Mouse (Mus musculus): Measurements from ENCODE around the gene Rpl7l1. TPM values are rescaled to one million over a fixed set of nuclear protein-coding genes. Genes with fewer than 3 reads are reported as not detected.

The Rpl7l1 gene
- polyA plus RNA-seq, 1 experiment from 2014 or later = 133 TPM

DNA sequence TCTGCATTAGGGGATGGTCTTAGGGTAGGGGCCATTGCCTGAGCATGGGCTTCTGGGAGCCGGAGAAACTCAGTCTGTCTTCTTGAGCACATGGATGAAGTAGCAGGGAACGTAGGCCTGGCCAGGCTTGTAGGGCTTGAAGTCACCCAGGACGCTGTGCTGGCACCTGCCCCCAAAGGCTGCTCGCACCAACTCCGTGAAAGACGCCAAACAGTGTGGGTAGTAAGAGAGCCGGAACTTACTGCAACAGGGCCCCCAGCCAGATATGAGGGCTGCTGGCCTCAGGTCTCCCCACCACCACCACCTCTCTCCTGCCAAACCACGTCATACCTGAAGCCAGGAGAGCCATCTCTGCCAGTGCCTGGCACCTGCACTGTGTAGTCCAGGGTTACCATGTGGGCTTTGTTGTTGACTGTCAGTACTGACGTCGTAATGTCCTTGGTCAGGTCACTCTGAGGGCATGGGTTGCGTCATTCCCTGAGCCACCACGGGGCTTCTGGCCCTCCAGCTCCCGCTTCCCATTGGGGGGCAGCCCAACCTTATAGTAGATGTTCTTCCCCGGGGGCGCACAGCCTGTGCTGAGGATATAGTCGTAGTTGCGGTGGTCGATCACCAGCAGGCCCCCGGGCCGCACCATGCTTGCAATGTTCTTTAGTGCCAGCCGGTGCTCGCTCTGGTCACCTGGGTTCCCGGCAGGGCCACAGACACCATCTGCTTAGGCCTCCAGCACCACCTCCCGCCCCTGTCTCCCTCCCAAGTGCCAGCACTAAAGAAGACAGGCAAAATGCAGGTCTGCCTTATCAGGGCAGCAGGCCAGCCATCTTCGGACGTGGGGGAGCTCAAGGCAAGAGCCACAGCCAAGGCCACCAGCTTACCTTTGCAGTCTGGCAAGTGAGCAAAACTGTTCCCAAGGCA lies 56.5 kb downstream of the Rpl7l1 start:
- DNase-seq (ENCODE audit: low spot score) (no peak), ATAC-seq (replicated peaks; ENCODE audit: low FRiP score, low TSS enrichment, low read depth) (no peak)
- Histone ChIP-seq H3K4me1 (replicated peaks; ENCODE audit: control insufficient read depth, insufficient read depth, low read length) (no peaks in the 10 kb centered on the region), H3K27ac (ENCODE audit: low read depth) (no peak overlapping the region), H3K36me3 (ENCODE audit: control insufficient read depth, insufficient read depth, low read length) (peaks cover 38% of the 10 kb centered on the region), H3K27me3 (replicated peaks; ENCODE audit: control insufficient read depth, insufficient read depth, low read length) (peaks cover 18% of the 10 kb centered on the region), H3K9ac (ENCODE audit: low read length) (no peak overlapping the region), H3K4me3 (ENCODE audit: low read depth, low read length) (no peak overlapping the region), H3K4me2 (ENCODE audit: low read length) (no peak overlapping the region), H3K9me3 (ENCODE audit: control insufficient read depth, low read length) (no peaks in the 10 kb centered on the region)
- 90% methylated on average over 26 of the region's 26 CpGs for WGBS

DNA sequence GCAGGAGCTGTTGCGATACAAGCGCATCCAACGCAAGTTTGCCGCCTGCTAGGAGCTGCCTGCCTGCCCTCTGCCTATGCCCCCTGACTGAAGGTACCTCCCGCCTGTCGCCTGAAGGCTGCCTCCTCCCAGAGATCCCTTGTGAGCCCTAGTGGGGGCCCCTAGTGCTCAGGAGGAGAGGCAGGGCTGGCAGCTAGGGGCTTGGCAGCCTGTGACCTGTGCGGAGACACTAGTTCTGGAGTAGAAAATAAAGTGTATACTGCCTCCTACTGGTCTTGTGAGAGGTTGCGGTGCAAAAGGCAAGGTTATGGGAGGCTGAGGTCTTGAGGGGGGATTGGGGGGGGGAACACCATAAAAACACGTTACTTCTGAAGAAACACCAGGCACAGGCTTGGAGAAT lies 57.2 kb downstream of the Rpl7l1 start:
- H3K36me3 ChIP-seq (ENCODE audit: control insufficient read depth, insufficient read depth, low read length) = peaks cover 38% of the 10 kb centered on the region
- WGBS = 53% methylated on average over 9 of the region's 9 CpGs
- no peak for ATAC-seq (replicated peaks; ENCODE audit: low FRiP score, low TSS enrichment, low read depth)

DNA sequence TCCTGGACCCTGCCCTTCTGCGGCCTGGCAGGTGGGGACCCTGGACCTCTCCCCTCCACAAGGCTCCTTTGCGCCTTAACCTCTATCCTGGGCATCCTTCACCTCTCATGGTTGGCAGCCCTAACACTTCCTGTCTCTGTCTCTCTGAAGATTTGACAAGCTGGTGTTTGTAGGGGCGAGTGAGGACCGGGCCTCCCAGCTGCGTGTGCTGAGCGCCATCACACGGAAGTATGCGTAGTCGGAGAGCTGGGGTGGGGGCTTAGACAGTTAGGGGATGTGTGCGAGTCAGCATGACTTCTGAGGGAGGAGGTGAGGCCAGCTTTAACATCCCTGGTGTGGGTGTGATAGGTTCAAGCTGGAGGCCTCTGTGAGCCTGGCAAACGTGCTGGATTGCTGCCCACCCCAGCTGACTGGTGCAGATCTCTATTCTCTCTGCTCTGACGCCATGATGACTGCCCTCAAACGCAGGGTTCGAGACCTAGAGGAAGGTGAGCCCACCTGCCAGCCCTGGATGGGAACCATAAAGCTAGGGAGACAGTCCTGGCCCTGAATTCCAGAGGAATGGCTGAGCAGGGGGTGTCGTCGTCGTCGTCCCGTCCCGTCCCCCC lies 57.9 kb downstream of the Rpl7l1 start:
- Histone ChIP-seq H3K9ac (ENCODE audit: low read length) (no peak overlapping the region), H3K27me3 (replicated peaks; ENCODE audit: control insufficient read depth, insufficient read depth, low read length) (peaks cover 16% of the 10 kb centered on the region), H3K27ac (ENCODE audit: low read depth) (no peak overlapping the region), H3K4me2 (ENCODE audit: low read length) (no peak overlapping the region), H3K4me1 (replicated peaks; ENCODE audit: control insufficient read depth, insufficient read depth, low read length) (no peaks in the 10 kb centered on the region), H3K4me3 (ENCODE audit: low read depth, low read length) (no peak overlapping the region), H3K36me3 (ENCODE audit: control insufficient read depth, insufficient read depth, low read length) (peaks cover 38% of the 10 kb centered on the region), H3K9me3 (ENCODE audit: control insufficient read depth, low read length) (no peaks in the 10 kb centered on the region)
- ATAC-seq (replicated peaks; ENCODE audit: low FRiP score, low TSS enrichment, low read depth) (no peak), DNase-seq (ENCODE audit: low spot score) (no peak)
- 84% methylated on average over 20 of the region's 20 CpGs for WGBS

More for the DNA sequence above, 57.2 kb downstream of the Rpl7l1 start:
- Histone ChIP-seq H3K9me3 (ENCODE audit: control insufficient read depth, low read length) (no peaks in the 10 kb centered on the region), H3K27ac (ENCODE audit: low read depth) (no peak overlapping the region), H3K4me1 (replicated peaks; ENCODE audit: control insufficient read depth, insufficient read depth, low read length) (no peaks in the 10 kb centered on the region), H3K4me3 (ENCODE audit: low read depth, low read length) (no peak overlapping the region), H3K27me3 (replicated peaks; ENCODE audit: control insufficient read depth, insufficient read depth, low read length) (peaks cover 18% of the 10 kb centered on the region), H3K4me2 (ENCODE audit: low read length) (no peak overlapping the region), H3K9ac (ENCODE audit: low read length) (no peak overlapping the region)
- DNase-seq (ENCODE audit: low spot score) = no peak

Other genes starting within 250 kb of the Rpl7l1 start
- gene Cul9, start 236.3 kb downstream of the Rpl7l1 start, polyA plus RNA-seq (2014; fragmentation: Nextera tagmentation; extraction: Ambion mirVana) = 3.8 and 3.9 TPM in 2 replicates
- gene Srf, start 226.5 kb downstream of the Rpl7l1 start, polyA plus RNA-seq (2014; fragmentation: Nextera tagmentation; extraction: Ambion mirVana) = 11.9 and 12.4 TPM in 2 replicates
- gene Ptk7, start 153.2 kb downstream of the Rpl7l1 start, polyA plus RNA-seq (2014; fragmentation: Nextera tagmentation; extraction: Ambion mirVana) = 54.0 and 56.6 TPM in 2 replicates
- gene Klc4, start 136.7 kb downstream of the Rpl7l1 start, polyA plus RNA-seq (2014; fragmentation: Nextera tagmentation; extraction: Ambion mirVana) = 42.1 and 45.7 TPM in 2 replicates
- 134 and 144 TPM in 2 replicates for gene Mrpl2, start 136.4 kb downstream of the Rpl7l1 start, polyA plus RNA-seq (2014; fragmentation: Nextera tagmentation; extraction: Ambion mirVana)
- gene Cul7, start 132.3 kb downstream of the Rpl7l1 start, polyA plus RNA-seq (2014; fragmentation: Nextera tagmentation; extraction: Ambion mirVana) = 43.4 and 43.7 TPM in 2 replicates
- gene Rrp36, start 108.3 kb downstream of the Rpl7l1 start, polyA plus RNA-seq (2014; fragmentation: Nextera tagmentation; extraction: Ambion mirVana) = 49.1 and 57.7 TPM in 2 replicates
- 156 and 161 TPM in 2 replicates for gene Mea1, start 103.9 kb downstream of the Rpl7l1 start, polyA plus RNA-seq (2014; fragmentation: Nextera tagmentation; extraction: Ambion mirVana)
- gene Klhdc3, start 101.8 kb downstream of the Rpl7l1 start, polyA plus RNA-seq (2014; fragmentation: Nextera tagmentation; extraction: Ambion mirVana) = 109 and 110 TPM in 2 replicates
- gene Ppp2r5d, start 77.6 kb downstream of the Rpl7l1 start, polyA plus RNA-seq (2014; fragmentation: Nextera tagmentation; extraction: Ambion mirVana) = 85.6 and 88.5 TPM in 2 replicates
- gene Pex6, start 71.2 kb downstream of the Rpl7l1 start, polyA plus RNA-seq (2014; fragmentation: Nextera tagmentation; extraction: Ambion mirVana) = 18.3 and 20.8 TPM in 2 replicates
- 0.23 and 1.5 TPM in 2 replicates for gene Gnmt, start 53.5 kb downstream of the Rpl7l1 start, polyA plus RNA-seq (2014; fragmentation: Nextera tagmentation; extraction: Ambion mirVana)
- 69.0 and 70.4 TPM in 2 replicates for gene Cnpy3, start 30.5 kb downstream of the Rpl7l1 start, polyA plus RNA-seq (2014; fragmentation: Nextera tagmentation; extraction: Ambion mirVana)
- 0.69 and 0.74 TPM in 2 replicates for gene Ptcra, start 19.0 kb downstream of the Rpl7l1 start, polyA plus RNA-seq (2014; fragmentation: Nextera tagmentation; extraction: Ambion mirVana)
- gene 2310039H08Rik, start 10.0 kb downstream of the Rpl7l1 start, polyA plus RNA-seq (2014; fragmentation: Nextera tagmentation; extraction: Ambion mirVana) = 87.5 and 89.9 TPM in 2 replicates
- gene Bicral, start 75.8 kb upstream of the Rpl7l1 start, polyA plus RNA-seq (2014; fragmentation: Nextera tagmentation; extraction: Ambion mirVana) = 5.5 and 6.6 TPM in 2 replicates
- 50.5 and 54.8 TPM in 2 replicates for gene Tbcc, start 108.0 kb upstream of the Rpl7l1 start, polyA plus RNA-seq (2014; fragmentation: Nextera tagmentation; extraction: Ambion mirVana)
- gene Prph2, start 127.8 kb upstream of the Rpl7l1 start, polyA plus RNA-seq (2014; fragmentation: Nextera tagmentation; extraction: Ambion mirVana) = not detected in 2 replicates
- 21.3 and 23.8 TPM in 2 replicates for gene Ubr2, start 227.9 kb upstream of the Rpl7l1 start, polyA plus RNA-seq (2014; fragmentation: Nextera tagmentation; extraction: Ambion mirVana)

All from intestine, embryonic 14.5 days (tissue).